Mouse (Mus musculus) heart, postnatal 0 days (tissue): ENCODE results near the gene Btbd3.

ENCODE experiments used
- CTCF ChIP-seq: IDR thresholded peaks from 2 replicates; pipeline ENCODE4 v1.5.1; 2016; ENCODE audit warnings: antibody characterized with exemption, control low read depth, low read depth
- EP300 ChIP-seq: IDR thresholded peaks from 2 replicates; pipeline ENCODE4 v1.6.1; 2016; ENCODE audit warnings: antibody characterized with exemption, low read depth

GRCm38 (mm10) chr2:138612361-138612760 lies 356.0 kb downstream of the Btbd3 start:
- TF ChIP-seq CTCF (no peak), EP300 (no peak)
